Comparison of ENCODE assay signal across 9 mouse cellular contexts in genomic region chr8:125996980-125997379, GRCm38 (mm10). TPM values are rescaled to one million over a fixed set of nuclear protein-coding genes. Genes with fewer than 3 reads are reported as not detected.
DNase-seq lines count a peak whose midpoint lies in the region; ATAC-seq and TF ChIP-seq lines count a peak whose summit lies in the region.
"Had no signal": no experiment of that assay in that cellular context is flagged by ENCODE, and none has a peak within 500 bp of the region (broad histone marks: within the 10 kb centered on the region; RNA-seq: fewer than 3 reads in every experiment).

No protein-coding gene starts in this region.

- 24% methylated on average over 6 of the region's 6 CpGs for WGBS in forebrain, embryonic 10.5 days
- 36% methylated on average over 6 of the region's 6 CpGs for whole genome bisulfite sequencing in forebrain, embryonic 12.5 days
- WGBS in intestine, embryonic 14.5 days = 19% methylated on average over 6 of the region's 6 CpGs

- no peak for ATAC-seq in forebrain, embryonic 12.5 days (ENCODE audit: low FRiP score)
- no peak; the same call in 1 of the 2 replicates for ATAC-seq in intestine, embryonic 14.5 days (replicated peaks; ENCODE audit: low FRiP score, low TSS enrichment, low read depth)
- ATAC-seq in megakaryocyte-erythroid progenitor cell, adult 5-6 weeks (replicated peaks; ENCODE audit: low FRiP score, low TSS enrichment, poor library complexity, severe bottlenecking) = no peak

- no peak for DNase-seq in forebrain, embryonic 10.5 days (ENCODE audit: extremely low spot score, low spot score)
- DNase-seq in intestine, embryonic 14.5 days (ENCODE audit: low spot score) = peak; percentile 54
- DNase-seq in lung, postnatal 36 days = peak; percentile 62
- DNase-seq in layer of hippocampus, postnatal 25 days (ENCODE audit: extremely low spot score in 1 of 2, low spot score in 1 of 2) = no peak
- DNase-seq in yolk sac, embryonic 10.5 days (ENCODE audit: low spot score) = no peak

- H3K9ac ChIP-seq in forebrain, embryonic 12.5 days = no peak overlapping the region
- H3K9ac ChIP-seq in intestine, embryonic 14.5 days (ENCODE audit: low read length) = no peak overlapping the region
- H3K9ac ChIP-seq: neural tube, embryonic 12.5 days had no signal

- no peaks in the 10 kb centered on the region for H3K9me3 ChIP-seq in forebrain, embryonic 10.5 days
- no peaks in the 10 kb centered on the region for H3K9me3 ChIP-seq in forebrain, embryonic 12.5 days
- H3K9me3 ChIP-seq in intestine, embryonic 14.5 days (ENCODE audit: control insufficient read depth, low read length) = no peaks in the 10 kb centered on the region
- H3K9me3 ChIP-seq: neural tube, embryonic 12.5 days had no signal

- no peak for TF ChIP-seq CTCF in cortical plate, adult 2 months (IDR thresholded peaks at IDR 0.05; ENCODE audit: extremely low read depth, insufficient read depth, low read length)

- H3K4me3 ChIP-seq in forebrain, embryonic 10.5 days = peak overlapping the region; percentile 65
- H3K4me3 ChIP-seq in forebrain, embryonic 12.5 days (replicated peaks) = no peak overlapping the region
- H3K4me3 ChIP-seq in cortical plate, adult 2 months (ENCODE audit: insufficient read depth, low read length) = peak overlapping the region; percentile 89
- H3K4me3 ChIP-seq in intestine, embryonic 14.5 days (ENCODE audit: low read depth, low read length) = peak overlapping the region; percentile 59
- H3K4me3 ChIP-seq: neural tube, embryonic 12.5 days had no signal

- no peak overlapping the region for H3K4me2 ChIP-seq in forebrain, embryonic 12.5 days
- peak overlapping the region; percentile 76 for H3K4me2 ChIP-seq in intestine, embryonic 14.5 days (ENCODE audit: low read length)

- TF ChIP-seq POLR2A in cortical plate, adult 2 months (IDR thresholded peaks at IDR 0.05; ENCODE audit: extremely low read depth, insufficient read depth, low read length) = no peak

- no peak overlapping the region for H3K27ac ChIP-seq in forebrain, embryonic 10.5 days
- no peak overlapping the region for H3K27ac ChIP-seq in forebrain, embryonic 12.5 days
- peak overlapping the region; percentile 38; the same call in 1 of the 2 replicates for H3K27ac ChIP-seq in cortical plate, adult 2 months (ENCODE audit: insufficient read depth, low read length)
- no peak overlapping the region for H3K27ac ChIP-seq in intestine, embryonic 14.5 days (ENCODE audit: low read depth)
- H3K27ac ChIP-seq: neural tube, embryonic 12.5 days had no signal

- peaks cover 56% of the 10 kb centered on the region for H3K4me1 ChIP-seq in forebrain, embryonic 10.5 days
- H3K4me1 ChIP-seq in forebrain, embryonic 12.5 days = peaks cover 23% of the 10 kb centered on the region
- H3K4me1 ChIP-seq in cortical plate, adult 2 months (ENCODE audit: control insufficient read depth, insufficient read depth, low read length) = peaks cover 7% of the 10 kb centered on the region
- peaks cover 3% of the 10 kb centered on the region for H3K4me1 ChIP-seq in intestine, embryonic 14.5 days (replicated peaks; ENCODE audit: control insufficient read depth, insufficient read depth, low read length)

- peaks cover 73% of the 10 kb centered on the region for H3K27me3 ChIP-seq in forebrain, embryonic 10.5 days (ENCODE audit: poor library complexity, severe bottlenecking)
- peaks cover 57% of the 10 kb centered on the region for H3K27me3 ChIP-seq in forebrain, embryonic 12.5 days
- peaks cover 20% of the 10 kb centered on the region; the same call in 1 of the 2 replicates for H3K27me3 ChIP-seq in intestine, embryonic 14.5 days (replicated peaks; ENCODE audit: control insufficient read depth, insufficient read depth, low read length)

- H3K36me3 ChIP-seq in forebrain, embryonic 10.5 days (replicated peaks) = no peaks in the 10 kb centered on the region
- H3K36me3 ChIP-seq in forebrain, embryonic 12.5 days (replicated peaks) = no peaks in the 10 kb centered on the region
- no peaks in the 10 kb centered on the region for H3K36me3 ChIP-seq in intestine, embryonic 14.5 days (ENCODE audit: control insufficient read depth, insufficient read depth, low read length)
- H3K36me3 ChIP-seq: neural tube, embryonic 12.5 days had no signal

RNA-seq across cellular contexts. Expression of gene Kcnk1, which starts 2.0 kb away (rescaled TPM):
- polyA plus RNA-seq in forebrain, embryonic 10.5 days (2016; fragmentation: Nextera tagmentation; extraction: Ambion mirVana) = 11.0 and 12.3 TPM in 2 replicates
- polyA plus RNA-seq in forebrain, embryonic 12.5 days (2016; fragmentation: Nextera tagmentation; extraction: Ambion mirVana) = 6.2 and 6.5 TPM in 2 replicates
- polyA plus RNA-seq in cortical plate, adult 2 months (2012; rRNA removed) = 124 and 127 TPM in 2 replicates
- 46.2 and 50.3 TPM in 2 replicates for polyA plus RNA-seq in intestine, embryonic 14.5 days (2014; fragmentation: Nextera tagmentation; extraction: Ambion mirVana)
- 10 to 100 TPM; 78.3 to 82.5 TPM for total RNA-seq in layer of hippocampus, postnatal 25 days (2021)
- not detected in 2 replicates for total RNA-seq in megakaryocyte-erythroid progenitor cell, adult 5-6 weeks (2014; fragmentation: Nextera tagmentation)
- 1.2 TPM in 1 of 2 replicates, not detected in the other for total RNA-seq in megakaryocyte-erythroid progenitor cell, adult 5-6 weeks (2017)

Comparison
In these comparisons a context has a peak if more than half of its experiments do, and no peak if none do; other contexts are left out.
1. DNase-seq: peak in intestine, embryonic 14.5 days (single experiment) and lung, postnatal 36 days (single experiment); none in forebrain, embryonic 10.5 days (single experiment), layer of hippocampus, postnatal 25 days (0 of 2) and yolk sac, embryonic 10.5 days (single experiment).